Mouse (Mus musculus): ENCODE results near the gene Cxcl9. TPM values are rescaled to one million over a fixed set of nuclear protein-coding genes. Genes with fewer than 3 reads are reported as not detected.
A peak's percentile ranks its signal among the peaks of the same experiment; 100 is the strongest.

Gene Cxcl9
- not detected in 2 replicates for total RNA-seq (2012; rRNA removed)
- not detected for polyA plus RNA-seq (2012; ENCODE audit: insufficient read depth in 1 of 2, insufficient read length in 2 of 2, low read depth in 1 of 2, low replicate concordance in 2 of 2, missing spikeins in 1 of 2)

- Histone ChIP-seq H3K9me3 (replicated peaks; ENCODE audit: insufficient read depth, low read length) (no peaks in the 10 kb centered on the region), H3K79me2 (ENCODE audit: control insufficient read depth, insufficient read depth, low read length, poor library complexity) (no peaks in the 10 kb centered on the region), H3K4me3 (ENCODE audit: control insufficient read depth in 1 of 2, insufficient read depth in 1 of 2, low read depth in 2 of 2, low read length in 2 of 2) (no peak within 1 kb of the TSS), H3K9ac (ENCODE audit: control insufficient read depth, low read depth, low read length, poor library complexity, severe bottlenecking) (no peak within 1 kb of the TSS), H3K27ac (ENCODE audit: control insufficient read depth, low read depth, low read length) (no peak within 1 kb of the TSS), H3K36me3 (ENCODE audit: control insufficient read depth in 1 of 2, insufficient read depth in 2 of 2, low read length in 2 of 2) (peaks cover 0 to 2% of the 10 kb centered on the region in 2 experiments; a peak in 1 of 4 replicates), H3K4me1 (ENCODE audit: control insufficient read depth in 1 of 2, insufficient read depth in 2 of 2, low read length in 2 of 2) (peaks cover 0 to 14% of the 10 kb centered on the region in 2 experiments; a peak in 3 of 4 replicates), H3K27me3 (ENCODE audit: control insufficient read depth in 1 of 2, insufficient read depth in 2 of 2, low read length in 2 of 2) (peaks cover 0 to 7% of the 10 kb centered on the region in 2 experiments; a peak in 3 of 4 replicates)
- TF ChIP-seq TCF12 (IDR thresholded peaks at IDR 0.05; ENCODE audit: low read depth, low read length) (no peak), ZNF384 (IDR thresholded peaks at IDR 0.05; ENCODE audit: low read depth, low read length) (no peak), USF1 (IDR thresholded peaks at IDR 0.05; ENCODE audit: low read depth, low read length) (no peak)
- no peak for DNase-seq (ENCODE audit: low read depth, low spot score)
Observed at GRCm38 (mm10) chr5:92327929-92328328, at the start of gene Cxcl9. Gene Cxcl9 (minus strand): TSS chr5:92328079.

- TF ChIP-seq USF1 (IDR thresholded peaks at IDR 0.05; ENCODE audit: low read depth, low read length) (no peak), MYC (IDR thresholded peaks at IDR 0.05; ENCODE audit: low read depth, low read length) (no peak), SIN3A (IDR thresholded peaks at IDR 0.05; ENCODE audit: low read length) (no peak)
- no peak for DNase-seq (ENCODE audit: low read depth, low spot score)
- H3K4me1 ChIP-seq (ENCODE audit: control insufficient read depth in 1 of 2, insufficient read depth in 2 of 2, low read length in 2 of 2): peaks cover 0 to 10% of the 10 kb centered on the region in 2 experiments; a peak in 2 of 4 replicates
Observed at GRCm38 (mm10) chr5:92376795-92377405, 49.0 kb upstream of the Cxcl9 start.

GRCm38 (mm10) chr5:92375368-92375767 lies 47.5 kb upstream of the Cxcl9 start:
- H3K4me3 ChIP-seq (ENCODE audit: control insufficient read depth in 1 of 2, insufficient read depth in 1 of 2, low read depth in 2 of 2, low read length in 2 of 2): no peak overlapping the region
- TF ChIP-seq TAL1 (IDR thresholded peaks at IDR 0.05; ENCODE audit: low read length): no peak
- TF ChIP-seq MAX (IDR thresholded peaks at IDR 0.05; ENCODE audit: low read length): 0 out of 2 replicates have a peak, but pooled peaks have one; percentile 25
- no peak for TF ChIP-seq NRF1 (IDR thresholded peaks at IDR 0.05; ENCODE audit: insufficient read depth, low read depth, low read length, poor library complexity, severe bottlenecking)
- peaks cover 5 to 6% of the 10 kb centered on the region in 2 experiments for H3K27me3 ChIP-seq (ENCODE audit: control insufficient read depth in 1 of 2, insufficient read depth in 2 of 2, low read length in 2 of 2)
- H3K9ac ChIP-seq (ENCODE audit: control insufficient read depth, low read depth, low read length, poor library complexity, severe bottlenecking): no peak overlapping the region
- no peak overlapping the region for H3K27ac ChIP-seq (ENCODE audit: control insufficient read depth, low read depth, low read length)
- peak; percentile 30 for DNase-seq (ENCODE audit: low read depth, low spot score)
- no peaks in the 10 kb centered on the region for H3K9me3 ChIP-seq (replicated peaks; ENCODE audit: insufficient read depth, low read length)
- H3K79me2 ChIP-seq (ENCODE audit: control insufficient read depth, insufficient read depth, low read length, poor library complexity): no peaks in the 10 kb centered on the region
- no peaks in the 10 kb centered on the region for H3K36me3 ChIP-seq (ENCODE audit: control insufficient read depth in 1 of 2, insufficient read depth in 2 of 2, low read length in 2 of 2)
- peaks cover 0 to 10% of the 10 kb centered on the region in 2 experiments; a peak in 2 of 4 replicates for H3K4me1 ChIP-seq (ENCODE audit: control insufficient read depth in 1 of 2, insufficient read depth in 2 of 2, low read length in 2 of 2)

More at GRCm38 (mm10) chr5:92376795-92377405, 49.0 kb upstream of the Cxcl9 start:
- Histone ChIP-seq H3K79me2 (ENCODE audit: control insufficient read depth, insufficient read depth, low read length, poor library complexity) (no peaks in the 10 kb centered on the region), H3K4me3 (ENCODE audit: control insufficient read depth in 1 of 2, insufficient read depth in 1 of 2, low read depth in 2 of 2, low read length in 2 of 2) (no peak overlapping the region), H3K27me3 (ENCODE audit: control insufficient read depth in 1 of 2, insufficient read depth in 2 of 2, low read length in 2 of 2) (no peaks in the 10 kb centered on the region; a peak in 1 of 4 replicates), H3K27ac (ENCODE audit: control insufficient read depth, low read depth, low read length) (no peak overlapping the region), H3K9ac (ENCODE audit: control insufficient read depth, low read depth, low read length, poor library complexity, severe bottlenecking) (no peak overlapping the region), H3K9me3 (replicated peaks; ENCODE audit: insufficient read depth, low read length) (no peaks in the 10 kb centered on the region), H3K36me3 (ENCODE audit: control insufficient read depth in 1 of 2, insufficient read depth in 2 of 2, low read length in 2 of 2) (no peaks in the 10 kb centered on the region)

Data from MEL (cell line).